Mouse (Mus musculus) small intestine, adult 2 months (tissue): Measurements from ENCODE around the gene Rtf1.

Experiments used
- CTCF ChIP-seq: fragments of 200-500 bp; IDR thresholded peaks from 2 replicates; pipeline ENCODE4 v1.5.1; 2012; ENCODE audit warnings: low read depth, mild to moderate bottlenecking, control low read depth, inconsistent platforms, low read length, moderate library complexity, mixed read lengths; ENCODE audit not compliant: insufficient replicate concordance, insufficient read length; ENCODE audit errors: extremely low read depth
- POLR2A ChIP-seq: fragments of 200-500 bp; IDR thresholded peaks from 2 replicates; pipeline ENCODE4 v1.6.1; 2012; ENCODE audit warnings: low read depth, mild to moderate bottlenecking, control low read depth, inconsistent platforms, low read length, moderate library complexity

- no peak for TF ChIP-seq POLR2A
- no peak for TF ChIP-seq CTCF
Observed at GRCm38 (mm10) chr2:119675215-119675784, 432 bp downstream of the Rtf1 start.
